Mouse (Mus musculus) stomach, postnatal 0 days (tissue): ENCODE results near the gene Calcb.

Experiments used
- CTCF ChIP-seq: IDR thresholded peaks from 2 replicates; pipeline ENCODE4 v1.5.1; 2016; ENCODE audit warnings: antibody characterized with exemption, low read depth, mild to moderate bottlenecking, moderate library complexity
- EP300 ChIP-seq: optimal IDR thresholded peaks from 2 replicates; pipeline ENCODE3; 2016; ENCODE audit warnings: antibody characterized with exemption

DNA sequence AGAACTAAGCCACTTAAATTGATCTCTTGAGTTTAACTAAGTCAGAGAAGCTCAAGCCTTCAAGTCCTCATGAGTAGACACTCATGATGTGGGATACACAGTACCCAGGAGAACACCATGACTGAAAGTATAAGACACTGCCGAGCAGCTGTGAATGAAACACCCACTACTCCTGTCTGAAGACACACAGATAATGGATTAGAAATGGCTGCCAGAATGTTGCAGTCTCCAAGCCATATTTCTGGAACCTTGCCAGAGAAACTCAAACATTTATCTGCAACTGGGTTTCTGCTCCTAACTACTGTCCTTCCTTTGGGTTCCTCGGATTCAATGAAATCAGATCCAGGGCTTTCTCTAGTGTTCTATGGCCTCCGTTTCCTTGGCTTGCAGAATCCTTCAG lies 48.1 kb downstream of the Calcb start:
- TF ChIP-seq CTCF (no peak), EP300 (no peak)
